Mouse (Mus musculus): ENCODE results near the gene Ap2a1. TPM values are rescaled to one million over a fixed set of nuclear protein-coding genes. Genes with fewer than 3 reads are reported as not detected.

The Ap2a1 gene
- total RNA-seq, 2 experiments from 2014 or later = 29.4 to 36.0 TPM

DNA sequence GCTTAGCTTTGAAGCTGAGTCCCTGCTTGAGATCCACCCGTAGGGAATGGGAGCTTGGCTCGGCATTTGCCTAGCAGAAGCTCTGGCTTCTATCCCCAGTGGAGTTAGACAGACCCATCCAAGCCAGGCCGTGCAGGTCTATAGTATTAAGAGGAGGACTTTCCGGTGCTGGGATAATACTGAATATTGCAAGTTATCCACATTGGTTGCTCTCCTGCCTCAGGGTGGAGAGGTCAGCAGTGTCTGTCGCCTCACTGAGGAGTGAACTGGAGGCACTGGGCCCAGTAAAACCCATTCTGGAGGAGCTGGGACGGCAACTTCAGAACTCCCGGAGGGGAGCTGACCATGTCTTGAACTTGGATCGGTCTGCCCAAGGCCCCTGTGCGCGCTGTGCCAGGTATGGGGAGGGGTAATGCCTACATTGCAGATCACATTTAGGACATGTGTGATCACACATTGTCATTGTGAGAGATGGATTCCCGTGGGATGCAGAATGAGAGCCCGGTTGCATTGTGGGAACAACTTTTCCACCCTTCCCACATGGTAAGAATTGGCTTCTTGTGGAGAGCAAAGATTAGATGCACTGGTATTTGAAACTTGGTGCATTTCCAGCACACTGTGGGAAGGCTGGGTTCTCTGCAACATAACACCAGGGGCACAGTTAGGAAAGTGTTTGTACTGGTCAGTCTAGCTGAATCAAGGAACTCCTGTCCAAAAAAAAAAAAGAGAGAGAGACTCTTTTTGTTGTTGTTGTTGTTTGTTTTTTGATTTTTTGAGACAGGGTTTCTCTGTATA lies 25.0 kb upstream of the Ap2a1 start:
- ATAC-seq (replicated peaks; ENCODE audit: low FRiP score, poor library complexity, severe bottlenecking) = no peak

DNA sequence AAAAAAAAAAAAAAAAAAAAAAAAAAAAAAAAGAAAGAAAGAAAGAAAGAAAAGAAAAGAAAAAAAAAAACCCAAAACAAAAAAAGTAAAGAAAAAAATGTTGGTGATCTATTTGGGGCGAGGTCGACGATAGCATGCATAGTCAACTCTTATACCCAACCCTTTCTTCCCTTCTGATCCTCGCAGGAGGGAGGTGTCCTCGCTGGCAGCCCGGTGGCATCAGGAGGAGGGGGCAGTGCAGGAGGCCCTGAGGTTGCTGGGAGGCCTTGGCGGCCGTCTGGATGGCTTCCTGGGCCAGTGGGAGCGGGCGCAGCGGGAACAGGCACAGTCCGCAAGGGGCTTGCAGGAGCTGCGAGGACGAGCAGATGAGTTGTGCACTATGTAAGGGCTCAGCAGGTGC lies 24.3 kb upstream of the Ap2a1 start:
- no peak for ATAC-seq (replicated peaks; ENCODE audit: low FRiP score, poor library complexity, severe bottlenecking)

DNA sequence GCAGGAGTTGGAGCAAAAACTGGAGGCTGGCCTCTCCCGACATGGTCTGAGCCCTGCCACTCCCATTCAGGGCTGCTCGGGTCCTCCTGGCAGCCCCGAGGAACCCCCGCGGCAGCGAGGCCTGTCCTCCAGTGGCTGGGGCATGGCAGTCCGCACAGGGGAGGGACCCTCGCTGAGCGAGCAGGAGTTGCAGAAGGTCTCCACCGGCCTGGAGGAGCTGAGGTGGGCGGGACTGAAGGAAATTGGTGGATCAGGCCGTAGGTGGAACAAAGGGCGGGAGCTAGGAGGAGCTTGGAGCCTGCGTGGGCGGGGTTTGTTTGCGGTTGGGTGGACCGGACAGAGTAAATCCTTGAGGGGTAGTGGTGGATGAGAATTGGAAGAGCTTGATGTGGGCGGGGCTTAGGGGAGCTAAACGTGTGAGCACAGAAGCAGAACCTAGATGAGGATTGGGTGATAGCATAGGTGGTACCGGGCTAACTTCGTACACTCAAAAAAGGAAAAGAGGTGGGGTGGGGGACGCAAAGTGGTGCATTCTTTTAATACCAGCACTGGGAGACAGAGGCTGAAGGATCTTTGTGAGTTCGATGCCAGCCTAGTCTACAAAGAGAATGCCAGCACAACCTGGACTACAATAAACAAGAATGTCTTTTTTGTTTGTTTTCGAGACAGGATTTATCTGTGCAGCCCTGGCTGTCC lies 23.5 kb upstream of the Ap2a1 start:
- ATAC-seq (replicated peaks; ENCODE audit: low FRiP score, poor library complexity, severe bottlenecking) = peak; percentile 82

DNA sequence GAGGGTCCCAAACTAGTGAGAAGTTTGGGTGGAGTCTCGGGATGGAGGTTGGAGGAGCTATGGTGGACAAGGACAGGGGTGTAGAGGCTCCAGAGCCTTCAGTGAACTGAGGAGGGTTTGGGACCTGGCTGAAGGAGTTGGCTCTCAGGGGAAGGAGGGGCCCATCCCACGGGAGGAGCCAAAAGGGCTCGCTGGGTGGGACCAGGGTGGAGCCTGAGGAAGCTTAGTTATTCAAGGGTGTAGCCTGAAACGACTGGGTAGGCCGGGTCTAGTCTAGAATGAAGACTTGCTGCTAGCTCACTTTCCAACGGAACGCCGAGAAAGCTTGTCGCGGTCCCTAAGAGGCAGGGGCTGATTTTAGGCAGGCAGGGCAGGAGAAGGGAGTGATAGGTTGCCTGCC lies 22.7 kb upstream of the Ap2a1 start:
- ATAC-seq (replicated peaks; ENCODE audit: low FRiP score, poor library complexity, severe bottlenecking) = peak; percentile 85

DNA sequence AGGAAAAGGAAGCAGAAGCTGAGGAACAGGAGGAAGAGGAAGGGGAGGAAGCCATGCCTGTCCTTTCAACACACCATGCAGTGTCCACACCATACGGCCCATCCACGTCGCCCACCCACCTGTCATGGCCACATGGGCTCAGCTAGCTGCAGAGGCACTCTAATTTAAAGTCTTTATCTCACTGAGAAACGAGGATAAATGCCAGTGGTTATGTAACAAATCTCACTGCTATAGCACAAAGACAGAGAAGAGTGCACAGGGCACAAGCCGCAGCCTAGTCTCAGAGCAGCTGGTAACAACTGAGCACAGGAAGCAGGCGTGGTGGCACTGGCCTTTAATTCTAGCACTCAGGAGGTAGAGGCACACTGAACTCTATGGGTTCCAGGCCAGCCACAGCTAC lies 20.6 kb upstream of the Ap2a1 start:
- ATAC-seq (replicated peaks; ENCODE audit: low FRiP score, poor library complexity, severe bottlenecking) = no peak

DNA sequence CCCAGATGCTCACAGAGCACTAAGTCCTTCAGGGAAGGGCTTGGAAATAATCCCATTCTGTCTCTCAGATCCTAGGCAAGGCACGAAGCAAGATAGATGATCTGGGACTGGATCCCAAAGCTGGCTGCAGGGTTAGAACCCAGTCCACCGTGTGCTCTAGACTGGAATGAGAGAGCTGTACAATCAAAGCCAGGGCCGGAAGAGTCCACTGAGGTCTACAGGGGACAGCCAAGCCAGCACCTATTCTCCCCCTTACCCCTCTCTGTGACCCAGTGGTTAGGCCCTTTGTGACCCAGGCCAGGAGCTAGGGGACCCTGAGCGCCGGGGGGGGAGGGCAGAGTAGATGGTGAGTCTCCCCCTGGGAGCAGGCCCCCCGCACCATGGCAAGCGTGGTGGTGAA lies 13.6 kb upstream of the Ap2a1 start, which contains the start of gene Tsks:
TSS of gene Tsks (plus strand) at position 301 of the 400 bp plus-strand sequence.
- no peak for ATAC-seq (replicated peaks; ENCODE audit: low FRiP score, poor library complexity, severe bottlenecking)

DNA sequence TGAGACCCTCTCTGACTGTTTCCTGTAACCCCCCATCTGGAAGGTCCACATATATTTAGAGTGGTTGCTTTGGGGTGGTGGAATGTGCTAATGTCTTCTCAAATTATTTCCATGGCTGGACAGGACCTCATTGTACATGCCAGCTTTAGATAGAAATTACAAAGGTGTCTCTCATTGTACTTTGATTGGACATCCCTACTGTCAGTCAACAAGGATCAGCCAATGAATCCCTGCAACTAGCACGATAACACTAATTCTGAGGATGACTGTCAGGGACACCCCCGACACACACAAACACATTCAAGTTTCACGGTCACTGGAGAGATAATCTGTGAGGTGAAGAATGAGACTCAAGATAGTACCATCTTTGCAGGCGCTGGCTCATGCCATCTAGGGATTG lies 9.4 kb upstream of the Ap2a1 start:
- ATAC-seq (replicated peaks; ENCODE audit: low FRiP score, poor library complexity, severe bottlenecking) = no peak

DNA sequence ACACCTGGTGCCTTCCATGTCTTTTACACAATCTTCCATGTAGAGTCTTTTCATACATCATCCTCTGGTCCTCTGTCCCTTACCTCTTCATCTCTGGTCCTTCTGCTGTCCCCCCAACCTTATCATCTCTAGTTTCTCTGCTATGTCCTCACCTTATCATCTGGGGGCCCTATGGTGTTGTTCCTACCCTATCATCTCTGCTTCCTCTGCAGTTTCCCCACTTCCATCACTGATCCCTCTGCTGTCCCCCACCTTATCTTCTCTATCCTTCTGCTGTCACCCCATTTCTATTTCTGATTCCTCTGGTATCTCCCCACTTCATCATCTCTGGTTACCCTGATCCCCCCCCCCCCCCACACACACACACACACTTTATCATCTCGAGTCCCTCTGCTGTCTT lies 726 bp downstream of the Ap2a1 start:
- no peak for ATAC-seq (replicated peaks; ENCODE audit: low FRiP score, poor library complexity, severe bottlenecking)

DNA sequence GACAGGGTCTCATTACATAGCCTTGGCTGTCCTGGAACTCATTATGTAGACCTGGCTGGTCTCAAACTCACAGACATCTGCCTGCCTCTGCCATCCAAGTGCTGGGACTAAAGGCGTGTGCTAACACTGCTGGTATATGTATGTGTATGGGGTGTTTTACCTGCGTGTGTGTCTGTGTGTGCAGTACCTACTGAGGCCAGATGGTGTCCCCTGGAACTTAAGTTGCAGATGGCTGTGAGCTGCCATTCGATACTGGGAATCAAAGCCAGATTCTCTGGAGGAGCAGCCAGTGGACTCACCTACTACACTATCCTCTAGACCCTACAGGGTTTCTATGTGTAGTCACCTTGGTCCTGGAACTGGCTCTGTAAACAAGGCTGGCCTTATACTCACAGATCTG lies 3.8 kb downstream of the Ap2a1 start:
- no peak for ATAC-seq (replicated peaks; ENCODE audit: low FRiP score, poor library complexity, severe bottlenecking)

DNA sequence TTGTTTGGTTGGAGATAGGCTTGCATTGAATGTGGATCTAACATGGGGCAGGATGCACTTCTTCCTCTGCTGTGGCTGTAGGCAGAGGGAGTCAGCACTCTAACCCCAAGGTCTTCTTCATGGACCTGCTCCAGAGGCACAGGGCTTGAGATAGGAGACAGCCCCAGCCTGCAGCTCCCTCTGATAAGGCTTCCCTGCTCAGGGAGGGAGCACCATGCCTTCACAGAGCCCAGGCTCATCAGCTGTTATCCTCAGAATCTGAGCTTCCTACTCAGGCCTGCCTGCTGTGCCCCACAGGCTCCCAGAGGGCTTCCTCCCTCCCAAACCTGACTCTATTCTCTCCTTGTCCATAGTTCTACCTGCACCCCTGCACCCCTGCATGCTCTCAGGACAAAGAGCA lies 6.8 kb downstream of the Ap2a1 start:
- peak; percentile 54 for ATAC-seq (replicated peaks; ENCODE audit: low FRiP score, poor library complexity, severe bottlenecking)

DNA sequence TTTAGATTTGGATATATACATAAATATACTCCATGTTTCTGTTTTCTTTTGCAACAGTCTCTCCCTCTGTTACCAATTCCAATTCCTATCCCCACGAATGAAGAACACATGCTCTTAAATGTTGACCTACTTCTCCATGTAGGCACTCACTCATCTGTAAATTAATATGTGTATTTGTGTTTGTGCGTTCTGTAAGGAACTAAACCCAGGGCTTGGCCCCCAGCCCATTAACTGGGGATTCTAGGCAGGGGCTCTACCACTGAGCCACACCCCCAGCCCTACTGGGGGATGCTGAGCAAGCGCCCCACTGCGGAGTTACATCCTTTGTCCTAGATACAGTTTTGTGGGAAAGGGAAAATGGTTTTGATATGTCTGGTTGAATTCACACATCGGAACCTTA lies 10.2 kb downstream of the Ap2a1 start:
- no peak for ATAC-seq (replicated peaks; ENCODE audit: low FRiP score, poor library complexity, severe bottlenecking)

DNA sequence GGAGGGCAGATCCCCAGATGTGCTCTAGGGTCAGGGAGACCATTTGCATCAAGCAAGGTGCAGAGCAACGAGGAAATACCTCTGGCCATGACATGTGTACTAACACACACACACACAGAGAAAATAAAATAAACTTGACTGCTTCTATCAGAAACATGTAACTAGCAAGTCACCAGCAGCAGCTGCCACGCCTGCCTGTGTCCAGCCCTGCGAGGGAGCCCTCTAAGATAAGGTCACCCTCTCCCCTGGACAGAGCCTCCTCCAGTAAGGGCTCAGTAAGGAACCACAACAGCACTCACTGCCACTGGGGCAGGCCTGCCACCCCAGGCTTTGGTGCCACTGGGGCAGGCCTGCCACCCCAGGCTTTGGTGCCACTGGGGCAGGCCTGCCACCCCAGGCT lies 11.1 kb downstream of the Ap2a1 start:
- peak; percentile 85 for ATAC-seq (replicated peaks; ENCODE audit: low FRiP score, poor library complexity, severe bottlenecking)

DNA sequence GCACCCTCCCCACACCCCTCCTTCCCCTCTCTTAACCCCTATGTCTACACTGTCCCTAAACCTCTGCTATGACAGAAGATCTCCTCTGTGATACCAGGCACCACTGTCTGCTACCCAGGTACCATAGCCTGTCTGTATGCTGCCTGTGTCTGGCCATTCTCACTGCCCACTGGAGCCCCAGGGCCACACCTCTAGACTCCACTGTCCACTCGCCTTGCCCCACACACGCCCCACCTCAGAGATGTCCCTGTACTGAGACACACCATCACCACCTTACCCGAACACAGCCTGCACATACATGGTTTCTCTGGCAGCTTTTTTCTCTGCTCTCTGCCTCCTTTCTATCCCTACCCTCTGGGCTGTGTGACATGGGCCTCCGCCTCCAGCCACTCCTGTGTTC lies 12.4 kb downstream of the Ap2a1 start:
- ATAC-seq (replicated peaks; ENCODE audit: low FRiP score, poor library complexity, severe bottlenecking) = no peak

DNA sequence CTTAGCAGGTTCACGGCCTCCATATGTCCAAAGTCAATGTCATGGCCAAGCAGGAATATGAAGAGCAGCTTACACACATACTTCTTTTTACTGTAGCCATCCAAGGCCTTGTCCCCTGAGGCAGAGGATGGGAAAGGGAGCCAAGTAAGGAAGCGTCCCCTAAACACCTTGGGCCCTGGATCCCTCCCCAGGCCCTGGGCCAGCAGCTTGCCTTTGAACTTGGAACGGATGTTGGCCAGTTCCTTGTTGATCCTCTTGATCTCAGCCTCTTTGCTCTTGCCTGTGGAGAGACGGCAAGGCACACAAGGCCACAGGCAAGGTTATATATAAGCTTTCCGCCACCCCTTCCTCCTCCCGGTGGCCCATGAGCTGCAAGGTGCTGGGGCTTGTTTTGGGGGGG lies 13.1 kb downstream of the Ap2a1 start:
- no peak for ATAC-seq (replicated peaks; ENCODE audit: low FRiP score, poor library complexity, severe bottlenecking)

DNA sequence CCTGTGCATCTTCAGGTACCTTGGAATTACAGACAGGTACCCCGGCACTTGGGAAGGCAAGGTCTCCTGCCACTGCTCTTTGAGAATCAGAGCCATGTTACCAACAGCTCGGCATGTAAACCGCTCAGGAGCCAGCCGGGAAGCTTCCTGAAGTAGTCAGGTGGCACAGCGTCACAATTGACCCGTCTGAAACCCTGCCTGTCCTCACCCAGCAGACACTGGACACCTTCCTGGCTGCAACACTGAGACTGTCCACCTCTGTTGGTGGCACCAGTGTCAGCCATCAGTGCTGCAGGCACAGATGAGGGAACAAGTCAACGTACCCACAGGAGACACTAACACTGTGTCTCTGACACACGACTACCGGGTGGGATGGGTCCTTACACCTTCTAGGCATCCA lies 14.0 kb downstream of the Ap2a1 start:
- ATAC-seq (replicated peaks; ENCODE audit: low FRiP score, poor library complexity, severe bottlenecking) = no peak

DNA sequence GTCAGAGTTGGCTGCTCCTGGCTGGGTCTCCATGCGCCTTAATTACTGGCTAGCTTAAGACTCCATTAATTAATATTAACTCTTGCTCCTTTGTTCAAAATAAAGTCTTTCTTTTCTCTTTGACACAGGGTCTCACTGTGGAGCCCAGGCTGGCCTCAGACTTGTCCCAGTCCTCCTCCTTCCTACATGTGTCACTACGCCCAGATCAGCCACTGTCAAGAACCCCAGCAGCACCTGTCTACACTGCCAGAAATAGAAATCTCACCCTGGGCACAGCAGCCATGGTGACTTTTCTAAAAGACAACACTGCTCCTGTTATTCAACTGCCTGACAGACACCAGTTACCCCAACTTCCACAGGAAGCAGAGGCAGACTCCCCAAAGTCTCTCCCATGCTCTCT lies 14.9 kb downstream of the Ap2a1 start:
- ATAC-seq (replicated peaks; ENCODE audit: low FRiP score, poor library complexity, severe bottlenecking) = no peak

DNA sequence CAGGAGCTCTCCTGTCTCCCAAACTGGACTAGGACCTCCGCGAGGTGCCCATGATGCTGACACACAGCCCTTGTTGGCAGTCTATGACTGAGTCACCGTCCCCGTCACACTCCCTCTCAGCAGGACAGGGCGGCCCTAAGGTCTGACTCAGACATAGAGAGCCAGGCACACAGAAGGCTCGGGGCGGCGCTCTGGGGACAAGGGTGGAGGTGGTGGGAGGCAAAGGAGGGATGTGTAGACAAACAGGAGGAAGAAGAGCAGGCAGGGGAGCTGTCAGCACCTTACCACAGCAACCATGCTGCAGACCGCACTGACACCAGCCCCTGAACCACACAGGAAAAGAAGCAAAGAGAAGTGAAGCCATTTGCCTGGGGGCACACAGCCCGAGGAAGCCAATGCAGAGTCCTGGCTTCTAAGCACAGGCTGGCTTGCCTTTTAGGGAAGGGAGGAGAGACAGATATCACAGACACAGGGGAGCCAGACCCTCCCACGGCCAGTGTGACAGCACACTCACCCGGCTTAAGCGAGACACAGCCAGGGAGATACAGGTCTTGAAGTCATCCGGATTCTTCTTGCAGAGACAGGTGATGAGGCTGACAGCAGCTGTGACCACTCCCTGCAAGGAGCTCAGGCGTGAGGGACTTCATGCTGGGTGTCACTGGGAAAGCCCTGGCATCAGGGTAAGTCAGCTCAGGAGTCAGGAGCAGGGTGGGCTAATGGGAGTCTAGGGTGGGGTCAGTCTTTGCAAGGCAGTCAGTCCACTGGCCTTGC lies 20.4 kb downstream of the Ap2a1 start:
- no peak for ATAC-seq (replicated peaks; ENCODE audit: low FRiP score, poor library complexity, severe bottlenecking)

DNA sequence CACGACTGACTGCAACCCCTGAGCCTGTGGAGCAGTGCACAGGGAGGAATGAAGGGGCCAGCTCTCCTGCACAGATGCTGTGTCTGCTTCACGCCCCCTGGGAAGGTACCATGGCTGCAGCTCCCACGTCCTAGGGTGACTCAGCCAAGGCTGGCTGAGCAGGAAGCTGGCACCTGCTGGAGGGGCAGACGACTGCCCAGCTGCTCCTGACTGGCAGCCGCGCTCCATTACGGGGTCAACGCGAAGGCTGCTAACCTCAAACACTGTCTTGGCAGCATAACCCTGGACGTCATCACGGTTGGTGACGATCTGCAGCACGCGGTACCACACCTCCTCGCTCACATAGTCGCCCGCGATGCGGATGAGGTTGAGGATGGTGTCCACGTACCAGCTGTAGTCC lies 23.9 kb downstream of the Ap2a1 start:
- ATAC-seq (replicated peaks; ENCODE audit: low FRiP score, poor library complexity, severe bottlenecking) = no peak

DNA sequence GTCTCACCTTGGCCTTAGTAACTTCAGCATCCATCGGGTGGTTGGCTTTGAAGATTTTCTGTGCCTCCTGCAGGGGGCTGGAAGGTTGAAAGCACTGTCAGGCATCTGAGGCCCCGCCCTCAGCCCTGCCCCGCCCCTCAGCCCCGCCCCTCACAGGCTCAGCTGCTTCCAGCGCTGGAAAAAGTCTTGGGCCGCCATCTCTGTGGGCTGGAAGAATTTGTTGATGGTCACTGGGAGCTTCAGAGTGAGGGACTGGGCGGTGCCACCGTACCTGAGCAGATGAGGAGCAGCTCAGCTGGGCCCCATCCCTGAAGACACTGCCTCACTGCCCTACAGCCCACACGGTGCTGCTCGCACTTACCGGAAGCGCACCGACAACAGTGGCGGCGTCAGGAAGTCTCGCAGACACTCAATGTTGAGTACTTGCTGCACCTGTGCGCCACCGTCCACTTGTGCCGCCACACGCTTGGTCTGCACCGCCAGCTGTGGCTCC lies 28.0 kb downstream of the Ap2a1 start:
- ATAC-seq (replicated peaks; ENCODE audit: low FRiP score, poor library complexity, severe bottlenecking) = peak; percentile 65

DNA sequence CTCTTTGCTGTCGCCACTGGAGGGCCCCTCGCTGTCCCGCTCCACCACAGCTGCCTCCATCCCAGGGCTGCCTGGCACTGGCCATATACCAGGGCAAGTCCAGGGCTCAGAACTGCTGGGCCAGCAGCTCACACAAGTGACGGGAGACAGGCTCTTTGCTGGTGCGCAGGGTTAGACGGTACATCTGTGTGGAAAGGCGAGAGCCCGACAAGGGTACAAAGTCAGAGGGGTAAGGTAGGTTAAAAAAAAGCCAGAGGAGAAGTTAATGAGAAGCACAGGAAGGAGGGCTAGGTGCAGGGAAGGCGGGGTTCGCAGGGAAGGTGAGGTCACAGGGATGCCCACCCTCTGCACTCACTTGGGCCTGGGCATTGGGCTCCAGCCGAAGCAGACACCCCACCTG lies 28.7 kb downstream of the Ap2a1 start:
- ATAC-seq (replicated peaks; ENCODE audit: low FRiP score, poor library complexity, severe bottlenecking) = no peak

DNA sequence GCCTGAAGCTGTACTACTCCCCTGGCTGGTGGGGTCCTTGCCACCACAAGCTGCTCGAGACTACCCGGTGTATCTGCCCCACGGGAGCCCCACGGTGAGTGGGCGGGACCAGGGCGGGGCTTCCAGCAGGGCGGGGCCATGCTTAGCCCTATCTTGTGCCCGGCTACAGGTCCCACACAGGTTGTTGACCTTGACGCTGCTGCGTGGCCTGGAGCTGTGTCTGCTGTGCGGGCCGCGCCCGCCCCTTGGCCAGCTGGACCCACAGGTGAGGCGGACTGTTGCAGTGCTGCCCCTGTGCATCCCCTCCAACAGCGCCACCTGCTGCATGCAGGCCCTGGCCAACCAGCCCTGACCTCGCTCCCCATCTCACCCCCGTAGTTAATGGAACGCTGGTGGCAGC lies 30.7 kb downstream of the Ap2a1 start:
- ATAC-seq (replicated peaks; ENCODE audit: low FRiP score, poor library complexity, severe bottlenecking) = no peak
